Mouse (Mus musculus) heart, embryonic 16.5 days (tissue): ENCODE measurements around the gene Stxbp1. TPM values are rescaled to one million over a fixed set of nuclear protein-coding genes. Genes with fewer than 3 reads are reported as not detected.
"Not testable (repeated sequence)": the region's sequence is repeated elsewhere in the genome, so short reads cannot be mapped to it uniquely, and the experiment has no call there.

ENCODE experiments used
- ATAC-seq: fragments of 200-750 bp; cut with Nextera tagmentation; replicated peaks from 2 replicates; pipeline ENCODE4 v1.8.0; 2017; ENCODE audit warnings: moderate number of reproducible peaks; ENCODE audit not compliant: insufficient read depth, low FRiP score; ENCODE audit errors: extremely low read depth
- H3K27ac ChIP-seq: fragments of 300-500 bp; sonication (generic); 2 replicates; pipeline ENCODE4 v1.5.1; 2014; ENCODE audit warnings: mild to moderate bottlenecking, low read length, control low read depth, moderate library complexity
- H3K27me3 ChIP-seq: fragments of 300-500 bp; sonication (generic); 2 replicates; pipeline ENCODE4 v1.6.1; 2014; ENCODE audit warnings: low read length, mixed read lengths; ENCODE audit not compliant: control insufficient read depth, insufficient read depth
- H3K36me3 ChIP-seq: fragments of 300-500 bp; sonication (generic); 2 replicates; pipeline ENCODE4 v1.6.1; 2014; ENCODE audit not compliant: control insufficient read depth, insufficient read depth
- H3K4me1 ChIP-seq: fragments of 300-500 bp; sonication (generic); 2 replicates; pipeline ENCODE4 v1.6.1; 2014; ENCODE audit warnings: low read length, mixed read lengths; ENCODE audit not compliant: control insufficient read depth, insufficient read depth
- H3K4me2 ChIP-seq: fragments of 300-500 bp; sonication (generic); 2 replicates; pipeline ENCODE4 v1.6.1; 2014; ENCODE audit warnings: low read depth, mild to moderate bottlenecking, control low read depth, low read length
- H3K4me3 ChIP-seq: fragments of 300-500 bp; sonication (generic); 2 replicates; pipeline ENCODE4 v1.5.1; 2014; ENCODE audit warnings: mild to moderate bottlenecking, control low read depth, low read length
- H3K9ac ChIP-seq: fragments of 300-500 bp; sonication (generic); 2 replicates; pipeline ENCODE4 v1.6.1; 2014; ENCODE audit warnings: low read length, control low read depth
- H3K9me3 ChIP-seq: fragments of 300-500 bp; sonication (generic); replicated peaks from 2 replicates; pipeline ENCODE4 v1.6.1; 2016; ENCODE audit warnings: low read length; ENCODE audit not compliant: control insufficient read depth
- WGBS: fragments of 180-500 bp; shearing (Covaris S2); extraction: QIAGEN DNeasy Blood & Tissue Kit; methylation state at CpG from one replicate; pipeline ENCODE4 v1.1.7; 2014; 5-methylcytosine and 5-hydroxymethylcytosine counted together
- polyA plus RNA-seq: library from polyadenylated mRNA; unstranded; fragments of >200 nt; fragmentation: Nextera tagmentation; extraction: Ambion mirVana; gene quantifications from 2 replicates; pipeline ENCODE4 v1.2.1, GENCODE M21; 2015

The Stxbp1 gene
- polyA plus RNA-seq, 1 experiment from 2014 or later: 29.2 TPM

DNA sequence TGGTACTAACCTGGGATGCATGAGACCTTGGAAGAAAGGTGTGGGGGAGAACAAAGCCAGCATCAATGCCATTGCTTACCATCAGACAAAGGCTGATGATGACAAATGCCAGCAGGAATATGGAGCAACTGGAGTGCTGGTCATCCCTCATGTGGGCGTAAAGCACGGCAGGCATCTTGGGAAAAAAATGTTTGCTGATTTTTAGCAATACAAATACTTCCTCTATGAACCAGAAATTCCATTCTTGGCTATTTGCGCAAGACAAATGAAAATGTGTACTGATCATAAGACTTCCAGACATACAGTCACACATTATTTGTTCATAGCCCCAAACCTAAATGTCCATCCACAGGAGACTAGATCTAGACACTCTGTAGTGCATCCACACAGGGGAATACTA is 16.3 kb upstream of the Stxbp1 start:
- no peak overlapping the region for H3K9ac ChIP-seq
- no peak for ATAC-seq
- peaks cover under 1% of the 10 kb centered on the region for H3K4me1 ChIP-seq
- H3K4me3 ChIP-seq: no peak overlapping the region
- no peaks in the 10 kb centered on the region for H3K27me3 ChIP-seq
- no peak overlapping the region for H3K27ac ChIP-seq
- H3K36me3 ChIP-seq: no peaks in the 10 kb centered on the region
- no peak overlapping the region for H3K4me2 ChIP-seq
- 89% methylated on average over 3 of the region's 3 CpGs for WGBS
- no peaks in the 10 kb centered on the region for H3K9me3 ChIP-seq

- H3K4me2 ChIP-seq: no peak overlapping the region
- 86% methylated on average over 8 of the region's 8 CpGs for WGBS
- H3K4me3 ChIP-seq: no peak overlapping the region
- H3K4me1 ChIP-seq: no peaks in the 10 kb centered on the region
- H3K27me3 ChIP-seq: no peaks in the 10 kb centered on the region
- no peak overlapping the region for H3K9ac ChIP-seq
- H3K9me3 ChIP-seq: no peaks in the 10 kb centered on the region
- ATAC-seq: no peak
- no peak overlapping the region for H3K27ac ChIP-seq
- H3K36me3 ChIP-seq: no peaks in the 10 kb centered on the region
These were observed 13.8 kb upstream of the Stxbp1 start for GRCm38 (mm10) chr2:32860799-32861198.

DNA sequence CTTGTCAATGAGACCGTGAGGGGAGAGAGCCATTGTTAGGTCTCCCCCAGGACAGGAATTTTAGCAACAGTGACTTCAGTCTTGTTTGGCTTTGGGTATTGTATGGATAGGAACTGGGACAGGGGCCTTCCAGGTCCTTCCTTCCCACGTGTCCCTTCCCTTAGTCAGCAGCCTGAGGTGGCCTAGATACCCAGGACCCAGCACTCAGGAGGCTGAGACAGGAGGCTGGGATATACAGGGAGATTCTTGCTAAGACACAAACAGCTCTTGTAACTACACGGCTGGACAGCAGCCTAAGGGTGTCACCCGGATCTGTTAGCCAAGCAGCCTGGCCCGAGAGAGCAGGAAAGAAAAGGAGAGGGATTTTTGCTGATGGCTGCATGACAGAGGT is 12.6 kb upstream of the Stxbp1 start:
- Histone ChIP-seq H3K27ac (no peak overlapping the region), H3K27me3 (no peaks in the 10 kb centered on the region), H3K4me2 (no peak overlapping the region), H3K36me3 (no peaks in the 10 kb centered on the region), H3K4me3 (no peak overlapping the region), H3K4me1 (no peaks in the 10 kb centered on the region), H3K9me3 (no peaks in the 10 kb centered on the region), H3K9ac (no peak overlapping the region)
- 69% methylated on average over 5 of the region's 5 CpGs for whole genome bisulfite sequencing
- no peak for ATAC-seq

- ATAC-seq: no peak
- Histone ChIP-seq H3K4me1 (no peaks in the 10 kb centered on the region), H3K4me2 (no peak overlapping the region), H3K27ac (no peak overlapping the region), H3K27me3 (no peaks in the 10 kb centered on the region), H3K9ac (no peak overlapping the region), H3K4me3 (no peak overlapping the region), H3K9me3 (no peaks in the 10 kb centered on the region), H3K36me3 (no peaks in the 10 kb centered on the region)
- WGBS: 42% methylated on average over 10 of the region's 10 CpGs
These were observed 12.1 kb upstream of the Stxbp1 start for GRCm38 (mm10) chr2:32859010-32859621.

GRCm38 (mm10) chr2:32857584-32857983 is 10.5 kb upstream of the Stxbp1 start:
- H3K4me1 ChIP-seq: no peaks in the 10 kb centered on the region
- no peak overlapping the region for H3K9ac ChIP-seq
- WGBS: under 1% methylated on average over 7 of the region's 7 CpGs
- 0 out of 2 replicates have a peak, but pooled peaks cover under 1% of the 10 kb centered on the region for H3K27me3 ChIP-seq
- no peak overlapping the region for H3K4me2 ChIP-seq
- no peak overlapping the region for H3K27ac ChIP-seq
- H3K9me3 ChIP-seq: no peaks in the 10 kb centered on the region
- H3K4me3 ChIP-seq: no peak overlapping the region
- peak; percentile 69; the same call in 1 of the 2 replicates for ATAC-seq
- no peaks in the 10 kb centered on the region for H3K36me3 ChIP-seq

DNA sequence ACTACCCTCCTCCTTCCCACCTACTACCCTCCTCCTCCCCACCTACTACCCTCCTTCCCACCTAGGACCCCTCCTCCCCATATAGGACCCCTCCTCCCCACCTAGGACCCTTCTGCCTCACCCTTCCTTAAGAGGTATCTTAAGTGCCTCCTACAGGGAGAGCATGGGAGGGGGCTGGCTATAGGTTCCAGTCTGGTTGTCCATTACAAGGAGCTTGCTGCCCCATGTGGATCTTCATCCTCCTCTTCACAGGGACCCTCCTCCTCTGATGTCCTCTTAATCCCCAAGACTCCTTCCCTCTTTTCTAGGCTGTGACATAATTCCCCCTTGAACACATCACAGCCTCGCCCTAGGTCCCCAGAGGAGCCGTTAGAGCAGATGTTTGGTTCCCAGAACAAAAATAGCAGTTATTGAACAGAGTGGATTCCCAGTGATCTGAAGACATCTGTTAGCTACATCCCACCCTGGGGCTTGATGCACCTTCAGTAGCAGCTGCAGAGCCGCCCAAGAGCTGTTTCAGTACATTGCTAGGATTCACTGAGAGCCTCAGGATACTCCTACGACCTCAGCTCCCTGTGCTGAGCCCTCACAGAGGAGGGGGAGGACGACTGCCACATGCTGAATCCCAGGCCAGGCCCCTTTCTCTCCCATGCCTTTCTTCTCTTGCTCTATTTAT is 8.9 kb upstream of the Stxbp1 start:
- no peak for ATAC-seq
- no peaks in the 10 kb centered on the region for H3K4me1 ChIP-seq
- no peaks in the 10 kb centered on the region for H3K36me3 ChIP-seq
- H3K27ac ChIP-seq: no peak overlapping the region
- H3K9me3 ChIP-seq: no peaks in the 10 kb centered on the region
- peaks cover 14% of the 10 kb centered on the region; the same call in 1 of the 2 replicates for H3K27me3 ChIP-seq
- no peak overlapping the region for H3K4me2 ChIP-seq
- no peak overlapping the region for H3K9ac ChIP-seq
- no peak overlapping the region for H3K4me3 ChIP-seq
- 50% methylated on average over 5 of the region's 5 CpGs for WGBS

- H3K36me3 ChIP-seq: no peaks in the 10 kb centered on the region
- WGBS: 58% methylated on average over 7 of the region's 7 CpGs
- peaks cover 14% of the 10 kb centered on the region; the same call in 1 of the 2 replicates for H3K27me3 ChIP-seq
- H3K9ac ChIP-seq: no peak overlapping the region
- no peaks in the 10 kb centered on the region for H3K9me3 ChIP-seq
- no peak overlapping the region for H3K4me3 ChIP-seq
- ATAC-seq: no peak
- H3K4me2 ChIP-seq: no peak overlapping the region
- no peak overlapping the region for H3K27ac ChIP-seq
- no peaks in the 10 kb centered on the region for H3K4me1 ChIP-seq
These were observed 8.2 kb upstream of the Stxbp1 start for GRCm38 (mm10) chr2:32855046-32855785.

GRCm38 (mm10) chr2:32854206-32854605 is 7.2 kb upstream of the Stxbp1 start:
- H3K9me3 ChIP-seq: no peaks in the 10 kb centered on the region
- H3K27ac ChIP-seq: no peak overlapping the region
- no peak overlapping the region for H3K9ac ChIP-seq
- no peaks in the 10 kb centered on the region for H3K4me1 ChIP-seq
- H3K27me3 ChIP-seq: peaks cover 14% of the 10 kb centered on the region; the same call in 1 of the 2 replicates
- WGBS: 3% methylated on average over 8 of the region's 8 CpGs
- peak; percentile 79; the same call in 1 of the 2 replicates for ATAC-seq
- H3K36me3 ChIP-seq: no peaks in the 10 kb centered on the region
- H3K4me2 ChIP-seq: no peak overlapping the region
- H3K4me3 ChIP-seq: no peak overlapping the region

- not testable (repeated sequence) for H3K4me2 ChIP-seq, H3K27ac ChIP-seq, H3K4me1 ChIP-seq, H3K36me3 ChIP-seq, H3K9ac ChIP-seq, ATAC-seq, H3K4me3 ChIP-seq, H3K9me3 ChIP-seq
- 65% methylated on average over 4 of the region's 4 CpGs for WGBS
- H3K27me3 ChIP-seq: peaks cover 14% of the 10 kb centered on the region; the same call in 1 of the 2 replicates
These were observed 6.7 kb upstream of the Stxbp1 start for GRCm38 (mm10) chr2:32853716-32854115.
